Comparison of ENCODE assay signal across 9 mouse cellular contexts in genomic region chr1:51458731-51459450, GRCm38 (mm10). TPM values are rescaled to one million over a fixed set of nuclear protein-coding genes. Genes with fewer than 3 reads are reported as not detected.
DNase-seq lines count a peak whose midpoint lies in the region; ATAC-seq and TF ChIP-seq lines count a peak whose summit lies in the region.
"Had no signal": no experiment of that assay in that cellular context is flagged by ENCODE, and none has a peak within 500 bp of the region (broad histone marks: within the 10 kb centered on the region; RNA-seq: fewer than 3 reads in every experiment).

No protein-coding gene starts in this region.

- peak; percentile 35 for ATAC-seq in hindbrain, embryonic 11.5 days (ENCODE audit: low FRiP score)
- no peak for ATAC-seq in hindbrain, embryonic 16.5 days

- no peaks in the 10 kb centered on the region for H3K79me2 ChIP-seq in MEL (ENCODE audit: control insufficient read depth, insufficient read depth, low read length, poor library complexity)

- no peak overlapping the region for H3K4me3 ChIP-seq in hindbrain, embryonic 11.5 days (ENCODE audit: low read depth, low read length)
- no peak overlapping the region for H3K4me3 ChIP-seq in hindbrain, embryonic 16.5 days (ENCODE audit: low read length)
- no peak overlapping the region for H3K4me3 ChIP-seq in MEL (ENCODE audit: control insufficient read depth in 1 of 2, insufficient read depth in 1 of 2, low read depth in 2 of 2, low read length in 2 of 2)

- no peak for TF ChIP-seq POLR2A in MEL (IDR thresholded peaks at IDR 0.05; ENCODE audit: control insufficient read depth in 1 of 2, insufficient read depth in 1 of 2, low read depth in 1 of 2, low read length in 2 of 2, poor library complexity in 1 of 2)

- DNase-seq in hindbrain, embryonic 11.5 days (ENCODE audit: low spot score): peak; percentile 74
- peak; percentile 84 for DNase-seq in MEL (ENCODE audit: low read depth, low spot score)
- DNase-seq in cerebellum, postnatal 14 days: peak; percentile 36 to 37
- peak; percentile 42 for DNase-seq in kidney, adult 11 months
- DNase-seq in lung, postnatal 36 days: peak; percentile 64
- peak; percentile 88 for DNase-seq in thymus, postnatal 0 days (ENCODE audit: low spot score)
- DNase-seq in right cerebral cortex, postnatal 10 days (ENCODE audit: low spot score in 2 of 2): no peak

- no peak overlapping the region for H3K9ac ChIP-seq in hindbrain, embryonic 11.5 days (ENCODE audit: low read depth, low read length)
- no peak overlapping the region for H3K9ac ChIP-seq in hindbrain, embryonic 16.5 days (ENCODE audit: low read depth, low read length)
- H3K9ac ChIP-seq in MEL (ENCODE audit: control insufficient read depth, low read depth, low read length, poor library complexity, severe bottlenecking): no peak overlapping the region

- 70% methylated on average over 10 of the region's 10 CpGs for WGBS in hindbrain, embryonic 11.5 days
- 63% methylated on average over 10 of the region's 10 CpGs for whole genome bisulfite sequencing in hindbrain, embryonic 16.5 days

- H3K27me3 ChIP-seq in hindbrain, embryonic 11.5 days (ENCODE audit: control insufficient read depth, insufficient read depth, low read length): no peaks in the 10 kb centered on the region
- no peaks in the 10 kb centered on the region for H3K27me3 ChIP-seq in hindbrain, embryonic 16.5 days (replicated peaks; ENCODE audit: control insufficient read depth, insufficient read depth, low read length)
- H3K27me3 ChIP-seq in MEL (ENCODE audit: control insufficient read depth in 1 of 2, insufficient read depth in 2 of 2, low read length in 2 of 2): 0 out of 4 replicates have a peak, but pooled peaks cover 2% of the 10 kb centered on the region in 2 experiments

- no peak for TF ChIP-seq EP300 in MEL (IDR thresholded peaks at IDR 0.05; ENCODE audit: low read depth in 1 of 2, low read length in 2 of 2)

- H3K4me1 ChIP-seq in hindbrain, embryonic 11.5 days (replicated peaks; ENCODE audit: control insufficient read depth, insufficient read depth, low read length): no peaks in the 10 kb centered on the region
- H3K4me1 ChIP-seq in hindbrain, embryonic 16.5 days (ENCODE audit: control insufficient read depth, insufficient read depth, low read depth, low read length): no peaks in the 10 kb centered on the region
- H3K4me1 ChIP-seq in MEL (ENCODE audit: control insufficient read depth in 1 of 2, insufficient read depth in 2 of 2, low read length in 2 of 2): no peaks in the 10 kb centered on the region

- H3K27ac ChIP-seq in hindbrain, embryonic 11.5 days (ENCODE audit: low read depth, low read length): no peak overlapping the region
- H3K27ac ChIP-seq in hindbrain, embryonic 16.5 days (ENCODE audit: low read depth, low read length): no peak overlapping the region
- no peak overlapping the region for H3K27ac ChIP-seq in MEL (ENCODE audit: control insufficient read depth, low read depth, low read length)
- H3K27ac ChIP-seq: macrophage had no signal

- H3K9me3 ChIP-seq in hindbrain, embryonic 11.5 days (ENCODE audit: control insufficient read depth, low read length): no peaks in the 10 kb centered on the region
- no peaks in the 10 kb centered on the region for H3K9me3 ChIP-seq in hindbrain, embryonic 16.5 days (ENCODE audit: control insufficient read depth, low read length)
- no peaks in the 10 kb centered on the region for H3K9me3 ChIP-seq in MEL (replicated peaks; ENCODE audit: insufficient read depth, low read length)

- peak; percentile 75 for TF ChIP-seq RAD21 in MEL (IDR thresholded peaks at IDR 0.05; ENCODE audit: low read depth, low read length)

- H3K4me2 ChIP-seq in hindbrain, embryonic 11.5 days (replicated peaks; ENCODE audit: low read depth, low read length): no peak overlapping the region
- H3K4me2 ChIP-seq in hindbrain, embryonic 16.5 days (ENCODE audit: low read length): no peak overlapping the region

- peak; percentile 53 to 89 (median 83) for TF ChIP-seq CTCF in MEL (IDR thresholded peaks at IDR 0.05 in 2 of 3, conservative IDR thresholded peaks at IDR 0.05 in 1 of 3; ENCODE audit: control insufficient read depth in 1 of 3, insufficient read depth in 1 of 3, low read depth in 2 of 3, low read length in 3 of 3, poor library complexity in 1 of 3, severe bottlenecking in 1 of 3)

- no peaks in the 10 kb centered on the region for H3K36me3 ChIP-seq in hindbrain, embryonic 11.5 days (ENCODE audit: control insufficient read depth, insufficient read depth, low read length)
- H3K36me3 ChIP-seq in hindbrain, embryonic 16.5 days (ENCODE audit: control insufficient read depth, insufficient read depth, low read length): no peaks in the 10 kb centered on the region
- H3K36me3 ChIP-seq in MEL (ENCODE audit: control insufficient read depth in 1 of 2, insufficient read depth in 2 of 2, low read length in 2 of 2): no peaks in the 10 kb centered on the region

TF ChIP-seq in MEL, 35 proteins besides CTCF, POLR2A, EP300 and RAD21:
- TF ChIP-seq NRF1 (IDR thresholded peaks at IDR 0.05; ENCODE audit: insufficient read depth, low read depth, low read length, poor library complexity, severe bottlenecking) (no peak), SMC3 (IDR thresholded peaks at IDR 0.05; ENCODE audit: low read depth, low read length) (peak; percentile 95), ZC3H11A (IDR thresholded peaks at IDR 0.05; ENCODE audit: low read depth, low read length) (peak; percentile 82), UBTF (IDR thresholded peaks at IDR 0.05; ENCODE audit: borderline replicate concordance, insufficient read depth, low read depth, low read length) (no peak)
TF ChIP-seq in MEL: peak in this region for 2.

RNA-seq across cellular contexts. Expression of gene Nabp1, which starts 19.3 kb away (rescaled TPM):
- 9.0 and 10.9 TPM in 2 replicates for polyA plus RNA-seq in hindbrain, embryonic 11.5 days (2014; fragmentation: Nextera tagmentation; extraction: Ambion mirVana)
- polyA plus RNA-seq in hindbrain, embryonic 16.5 days (2015; fragmentation: Nextera tagmentation; extraction: Ambion mirVana): 8.1 and 9.0 TPM in 2 replicates
- 10.0 and 11.7 TPM in 2 replicates for total RNA-seq in MEL (2012; rRNA removed)
- polyA plus RNA-seq in MEL (2012; ENCODE audit: insufficient read depth in 1 of 2, insufficient read length in 2 of 2, low read depth in 1 of 2, low replicate concordance in 2 of 2, missing spikeins in 1 of 2): 1 to 10 TPM in 1 of 2 experiments, not detected in 1; 5.4 TPM
- 176 and 185 TPM in 2 replicates for polyA plus RNA-seq in thymus, postnatal 0 days (2015; fragmentation: Nextera tagmentation; extraction: Ambion mirVana)

Comparison
In these comparisons a context has a peak if more than half of its experiments do, and no peak if none do; other contexts are left out.
1. DNase-seq: peak in hindbrain, embryonic 11.5 days (single experiment), MEL (single experiment), cerebellum, postnatal 14 days (2 of 2), kidney, adult 11 months (single experiment), lung, postnatal 36 days (single experiment) and thymus, postnatal 0 days (single experiment); none in right cerebral cortex, postnatal 10 days (0 of 2).
2. RNA of gene Nabp1, which starts 19.3 kb away (polyA plus RNA-seq): 176 to 185 TPM in thymus, postnatal 0 days; 9.0 to 10.9 TPM in hindbrain, embryonic 11.5 days, 8.1 to 9.0 TPM in hindbrain, embryonic 16.5 days and 5.4 TPM in MEL; every median in the first group is over 10 times any median in the second.